ENCODE assay signal across 12 mouse cellular contexts in genomic region chr9:63942608-63942982, GRCm38 (mm10).
A peak's percentile ranks its signal among the peaks of the same experiment; 100 is the strongest.
DNase-seq lines count a peak whose midpoint lies in the region; ATAC-seq and TF ChIP-seq lines count a peak whose summit lies in the region.
"Had no signal": no experiment of that assay in that cellular context is flagged by ENCODE, and none has a peak within 500 bp of the region (broad histone marks: within the 10 kb centered on the region; RNA-seq: fewer than 3 reads in every experiment).

No protein-coding gene starts in this region.

- peaks cover 22% of the 10 kb centered on the region for H3K4me1 ChIP-seq in heart, embryonic 16.5 days (ENCODE audit: control insufficient read depth, insufficient read depth, low read length)
- peaks cover 17% of the 10 kb centered on the region for H3K4me1 ChIP-seq in midbrain, embryonic 13.5 days (replicated peaks)
- no peaks in the 10 kb centered on the region for H3K4me1 ChIP-seq in midbrain, embryonic 11.5 days (ENCODE audit: control insufficient read depth, insufficient read depth, low read length)
- peaks cover 6% of the 10 kb centered on the region for H3K4me1 ChIP-seq in hindbrain, embryonic 16.5 days (ENCODE audit: control insufficient read depth, insufficient read depth, low read depth, low read length)
- H3K4me1 ChIP-seq in stomach, postnatal 0 days (replicated peaks; ENCODE audit: control insufficient read depth, insufficient read depth) = 0 out of 2 replicates have a peak, but pooled peaks cover 4% of the 10 kb centered on the region

- H3K27ac ChIP-seq in heart, embryonic 16.5 days (ENCODE audit: low read length) = peak overlapping the region; percentile 84
- peak overlapping the region; percentile 71; the same call in 1 of the 2 replicates for H3K27ac ChIP-seq in midbrain, embryonic 13.5 days
- no peak overlapping the region for H3K27ac ChIP-seq in midbrain, embryonic 11.5 days (ENCODE audit: low read depth, low read length)
- H3K27ac ChIP-seq in hindbrain, embryonic 16.5 days (ENCODE audit: low read depth, low read length) = no peak overlapping the region
- peak overlapping the region; percentile 80 for H3K27ac ChIP-seq in stomach, postnatal 0 days (replicated peaks)

- no peak for TF ChIP-seq CTCF in stomach, postnatal 0 days (IDR thresholded peaks at IDR 0.05; ENCODE audit: low read depth)

- no peaks in the 10 kb centered on the region for H3K9me3 ChIP-seq in heart, embryonic 16.5 days (replicated peaks; ENCODE audit: control insufficient read depth, low read length)
- no peaks in the 10 kb centered on the region for H3K9me3 ChIP-seq in midbrain, embryonic 13.5 days
- H3K9me3 ChIP-seq in midbrain, embryonic 11.5 days (ENCODE audit: control insufficient read depth, low read length) = no peaks in the 10 kb centered on the region
- H3K9me3 ChIP-seq in hindbrain, embryonic 16.5 days (ENCODE audit: control insufficient read depth, low read length) = no peaks in the 10 kb centered on the region
- no peaks in the 10 kb centered on the region for H3K9me3 ChIP-seq in stomach, postnatal 0 days (ENCODE audit: control insufficient read depth, low read length)

- no peak overlapping the region for H3K4me2 ChIP-seq in heart, embryonic 16.5 days (ENCODE audit: low read depth, low read length)
- no peak overlapping the region for H3K4me2 ChIP-seq in midbrain, embryonic 13.5 days (replicated peaks)
- H3K4me2 ChIP-seq in midbrain, embryonic 11.5 days = no peak overlapping the region
- no peak overlapping the region for H3K4me2 ChIP-seq in hindbrain, embryonic 16.5 days (ENCODE audit: low read length)
- H3K4me2 ChIP-seq in stomach, postnatal 0 days (replicated peaks; ENCODE audit: low read depth) = no peak overlapping the region

- H3K9ac ChIP-seq in heart, embryonic 16.5 days (ENCODE audit: low read length) = no peak overlapping the region
- H3K9ac ChIP-seq in midbrain, embryonic 13.5 days (replicated peaks) = no peak overlapping the region
- H3K9ac ChIP-seq in midbrain, embryonic 11.5 days (ENCODE audit: low read length) = no peak overlapping the region
- H3K9ac ChIP-seq in hindbrain, embryonic 16.5 days (ENCODE audit: low read depth, low read length) = no peak overlapping the region
- no peak overlapping the region for H3K9ac ChIP-seq in stomach, postnatal 0 days (ENCODE audit: low read length)

- H3K36me3 ChIP-seq in heart, embryonic 16.5 days (ENCODE audit: control insufficient read depth, insufficient read depth) = no peaks in the 10 kb centered on the region
- no peaks in the 10 kb centered on the region for H3K36me3 ChIP-seq in midbrain, embryonic 13.5 days
- no peaks in the 10 kb centered on the region for H3K36me3 ChIP-seq in midbrain, embryonic 11.5 days (ENCODE audit: control insufficient read depth, insufficient read depth, low read length)
- no peaks in the 10 kb centered on the region for H3K36me3 ChIP-seq in hindbrain, embryonic 16.5 days (ENCODE audit: control insufficient read depth, insufficient read depth, low read length)
- H3K36me3 ChIP-seq in stomach, postnatal 0 days (ENCODE audit: control insufficient read depth, insufficient read depth, low read length) = no peaks in the 10 kb centered on the region

- no peak for DNase-seq in heart, adult 8-10 months (ENCODE audit: low spot score)
- no peak for DNase-seq in midbrain, embryonic 11.5 days (ENCODE audit: low spot score, missing footprints)
- DNase-seq in stomach, postnatal 0 days (ENCODE audit: low spot score) = peak; percentile 13
- DNase-seq in cerebellum, adult 18-20 months = no peak
- no peak for DNase-seq in layer of hippocampus, adult 11-12 months (ENCODE audit: low spot score)
- DNase-seq: adrenal gland, adult 2 months; cerebellum, postnatal 25 days; lung, postnatal 10 days had no signal

- peak; percentile 30; the same call in 1 of the 2 replicates for ATAC-seq in heart, embryonic 16.5 days (replicated peaks; ENCODE audit: extremely low read depth, insufficient read depth, low FRiP score)
- ATAC-seq in midbrain, embryonic 13.5 days = 0 out of 2 replicates have a peak, but pooled peaks have one; percentile 14
- no peak for ATAC-seq in midbrain, embryonic 11.5 days (ENCODE audit: low FRiP score)
- ATAC-seq in hindbrain, embryonic 16.5 days = peak; percentile 45; the same call in 1 of the 2 replicates
- ATAC-seq in stomach, postnatal 0 days (ENCODE audit: low FRiP score, low TSS enrichment) = 0 out of 2 replicates have a peak, but pooled peaks have one; percentile 20

- no peak overlapping the region for H3K4me3 ChIP-seq in heart, embryonic 16.5 days (ENCODE audit: low read length)
- no peak overlapping the region for H3K4me3 ChIP-seq in midbrain, embryonic 13.5 days (replicated peaks)
- H3K4me3 ChIP-seq in midbrain, embryonic 11.5 days (ENCODE audit: low read depth, low read length) = no peak overlapping the region
- H3K4me3 ChIP-seq in hindbrain, embryonic 16.5 days (ENCODE audit: low read length) = no peak overlapping the region
- H3K4me3 ChIP-seq in stomach, postnatal 0 days (ENCODE audit: low read depth, low read length) = no peak overlapping the region
- H3K4me3 ChIP-seq: myocyte had no signal

- TF ChIP-seq EP300 in stomach, postnatal 0 days (optimal IDR thresholded peaks at IDR 0.05) = no peak

- WGBS in heart, embryonic 16.5 days = 23% methylated on average over 2 of the region's 2 CpGs
- 70% methylated on average over 2 of the region's 2 CpGs for WGBS in midbrain, embryonic 13.5 days
- 86% methylated on average over 2 of the region's 2 CpGs for WGBS in midbrain, embryonic 11.5 days
- 78% methylated on average over 2 of the region's 2 CpGs for WGBS in hindbrain, embryonic 16.5 days
- 72% methylated on average over 2 of the region's 2 CpGs for whole genome bisulfite sequencing in stomach, postnatal 0 days

- H3K27me3 ChIP-seq in heart, embryonic 16.5 days (ENCODE audit: control insufficient read depth, insufficient read depth, low read length) = no peaks in the 10 kb centered on the region
- H3K27me3 ChIP-seq in midbrain, embryonic 13.5 days = no peaks in the 10 kb centered on the region
- H3K27me3 ChIP-seq in midbrain, embryonic 11.5 days (ENCODE audit: control insufficient read depth, insufficient read depth, low read length) = no peaks in the 10 kb centered on the region
- H3K27me3 ChIP-seq in hindbrain, embryonic 16.5 days (replicated peaks; ENCODE audit: control insufficient read depth, insufficient read depth, low read length) = no peaks in the 10 kb centered on the region
- no peaks in the 10 kb centered on the region for H3K27me3 ChIP-seq in stomach, postnatal 0 days (ENCODE audit: control insufficient read depth, insufficient read depth, low read length)

Comparison
In these comparisons a context has a peak if more than half of its experiments do, and no peak if none do; other contexts are left out.
1. H3K27ac ChIP-seq: peak in heart, embryonic 16.5 days (single experiment), midbrain, embryonic 13.5 days (single experiment) and stomach, postnatal 0 days (single experiment); none in midbrain, embryonic 11.5 days (single experiment) and hindbrain, embryonic 16.5 days (single experiment).